Mouse (Mus musculus): Measurements from ENCODE around the gene 9930021J03Rik.

9930021J03Rik gene

DNA sequence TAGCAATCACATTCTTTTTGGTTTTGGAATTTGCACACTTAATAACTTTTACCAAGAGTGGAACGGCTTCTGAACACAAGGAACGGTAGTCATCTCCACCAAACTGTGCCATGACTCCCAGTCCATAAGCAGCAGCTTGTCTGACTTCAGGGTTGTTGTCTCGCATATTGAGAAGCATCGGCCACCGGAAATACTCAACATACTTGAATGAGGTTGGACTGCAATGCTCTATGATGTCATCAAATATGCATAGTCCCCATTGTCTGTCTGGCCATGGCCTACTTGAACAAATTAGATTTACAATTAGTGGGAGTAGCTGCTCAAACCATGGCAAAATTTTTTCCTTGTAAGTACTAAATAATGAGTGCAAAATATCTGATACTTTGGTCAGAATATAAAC is 4.2 kb upstream of the 9930021J03Rik start:
- no peak for DNase-seq (ENCODE audit: low read depth, low spot score)

DNA sequence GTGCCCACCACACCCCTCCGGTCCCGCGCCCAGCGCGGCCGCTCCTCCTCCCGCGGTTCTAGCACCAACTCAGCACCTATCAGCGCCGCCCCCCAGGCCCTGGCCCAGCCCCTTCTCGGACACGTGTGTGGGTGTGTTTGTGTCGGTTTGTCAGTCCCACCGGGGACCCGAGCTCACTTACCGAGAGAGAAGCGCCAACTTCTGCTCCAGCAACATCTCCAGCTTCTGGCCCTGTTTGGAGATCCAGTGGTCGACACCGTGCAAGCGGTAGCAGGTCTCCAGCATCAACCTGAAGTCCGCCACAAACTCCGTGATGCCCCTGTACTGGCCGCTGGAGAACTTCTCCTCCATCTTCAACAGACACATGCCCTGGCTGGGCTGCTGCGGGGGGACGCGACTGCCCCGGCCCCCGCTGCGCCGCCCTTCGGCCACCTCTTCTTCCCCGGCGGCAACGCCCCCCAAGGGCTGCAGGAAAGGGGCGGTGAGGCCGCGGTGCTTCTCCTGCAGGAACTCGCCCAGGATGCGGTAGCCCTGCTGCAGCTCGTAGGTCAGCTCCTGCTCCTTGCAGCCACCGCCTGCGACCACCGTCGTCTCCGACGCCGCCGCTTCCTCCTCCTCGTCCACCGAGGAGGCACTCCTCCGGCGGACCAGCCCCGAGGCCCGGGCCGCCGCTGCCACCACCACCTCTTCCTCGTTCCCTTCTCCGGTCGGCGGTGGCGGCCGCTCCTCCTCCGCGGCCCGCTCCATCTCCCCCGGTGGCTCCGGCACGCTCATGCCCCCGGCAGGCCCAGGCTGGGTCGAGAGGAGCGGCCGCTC is 480 bp downstream of the 9930021J03Rik start:
- peak; percentile 53 for DNase-seq (ENCODE audit: low read depth, low spot score)

DNA sequence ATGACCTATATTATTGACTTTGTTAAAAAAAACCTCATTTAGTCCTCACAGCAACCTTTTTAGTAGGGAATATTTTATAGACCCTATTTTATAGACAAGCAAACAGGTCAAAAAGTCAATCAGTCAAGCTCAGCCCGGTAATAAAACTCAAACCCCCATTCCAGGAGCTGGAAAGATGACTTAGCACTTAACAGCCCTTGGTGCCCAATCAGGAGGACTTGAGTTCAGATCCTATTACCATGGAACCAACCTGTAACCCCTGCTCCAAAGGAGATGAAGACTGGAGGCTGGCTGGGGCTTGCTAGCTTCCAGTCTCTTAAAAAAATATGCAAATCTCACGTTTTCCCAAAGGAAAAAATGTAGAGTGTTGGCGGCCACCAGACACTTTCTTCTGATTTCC is 1.8 kb downstream of the 9930021J03Rik start:
- no peak for DNase-seq (ENCODE audit: low read depth, low spot score)

DNA sequence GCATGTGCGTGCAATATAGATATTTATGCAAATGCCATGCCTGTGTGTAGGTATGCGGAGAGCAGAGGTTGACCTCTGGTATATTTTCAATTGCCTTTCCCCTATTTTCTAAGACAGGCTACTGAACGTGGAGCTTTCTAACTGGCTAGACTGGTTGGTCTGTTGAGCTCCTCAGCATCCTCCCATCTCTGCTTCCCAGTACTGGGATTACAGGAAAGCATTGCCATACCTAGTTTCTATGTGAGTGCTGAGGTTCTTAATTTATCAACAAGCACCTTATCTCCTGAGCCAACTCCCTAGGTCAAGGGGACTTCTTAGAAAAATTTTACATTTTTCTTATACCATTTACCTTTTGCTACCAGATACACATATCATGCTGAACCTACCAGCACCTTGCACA is 8.4 kb downstream of the 9930021J03Rik start:
- no peak for DNase-seq (ENCODE audit: low read depth, low spot score)

DNA sequence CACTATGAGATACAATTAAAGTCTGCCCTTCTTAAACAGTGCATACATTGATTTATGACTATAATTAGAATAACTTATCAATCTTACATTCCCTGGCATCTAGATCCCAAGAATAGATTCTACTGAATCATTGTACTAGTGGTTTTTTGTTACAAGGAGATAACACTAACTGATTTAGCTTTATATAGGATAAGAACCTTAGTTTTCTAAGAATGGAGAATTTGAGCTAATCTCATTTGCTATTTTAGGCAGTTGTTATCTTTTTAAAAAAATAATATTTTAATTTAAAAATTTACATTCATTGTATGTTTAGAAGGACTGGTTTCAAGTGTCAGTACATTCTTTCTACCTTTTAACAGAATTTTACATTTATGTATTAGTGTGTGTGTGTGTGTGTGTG is 17.8 kb downstream of the 9930021J03Rik start:
- no peak for DNase-seq (ENCODE audit: low read depth, low spot score)

DNA sequence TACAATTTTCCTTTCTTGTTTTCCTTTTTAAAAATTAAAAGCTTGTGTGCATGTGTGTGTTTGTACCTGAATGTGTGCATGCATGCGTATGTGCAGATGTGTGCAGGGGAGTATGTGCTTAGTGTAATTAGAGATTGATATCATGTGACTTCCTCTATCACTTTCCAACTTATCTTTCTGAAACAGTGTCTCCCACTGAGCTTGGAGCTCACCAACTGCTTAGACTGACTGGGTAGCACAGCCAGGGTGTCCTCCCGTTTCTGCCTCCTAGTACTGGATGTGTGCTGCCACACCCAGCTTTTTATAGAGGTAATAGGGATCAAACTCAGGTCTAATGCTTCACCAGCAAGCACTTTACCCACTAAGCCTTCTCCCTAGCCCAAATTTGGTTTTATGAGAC is 22.9 kb downstream of the 9930021J03Rik start:
- no peak for DNase-seq (ENCODE audit: low read depth, low spot score)

DNA sequence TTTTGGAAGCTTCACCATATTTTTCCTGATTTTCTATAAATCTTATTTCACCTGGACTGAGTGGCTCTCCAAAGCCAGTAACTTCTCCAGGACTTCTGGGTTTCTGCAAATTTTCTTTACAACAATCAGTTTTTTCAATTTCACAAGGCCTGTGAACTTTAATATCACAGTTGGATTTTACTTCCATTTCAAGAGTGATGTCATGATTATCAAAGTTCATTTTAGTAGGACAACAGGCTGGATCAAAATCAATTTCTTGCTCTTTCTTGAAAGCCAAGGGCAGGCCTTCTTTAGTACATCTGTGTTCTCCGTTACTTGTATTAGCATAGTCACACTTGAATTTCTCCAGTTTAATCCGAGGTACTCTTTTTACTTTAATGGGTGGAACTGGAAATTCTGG is 51.9 kb downstream of the 9930021J03Rik start:
- DNase-seq (ENCODE audit: low read depth, low spot score), result no peak

DNA sequence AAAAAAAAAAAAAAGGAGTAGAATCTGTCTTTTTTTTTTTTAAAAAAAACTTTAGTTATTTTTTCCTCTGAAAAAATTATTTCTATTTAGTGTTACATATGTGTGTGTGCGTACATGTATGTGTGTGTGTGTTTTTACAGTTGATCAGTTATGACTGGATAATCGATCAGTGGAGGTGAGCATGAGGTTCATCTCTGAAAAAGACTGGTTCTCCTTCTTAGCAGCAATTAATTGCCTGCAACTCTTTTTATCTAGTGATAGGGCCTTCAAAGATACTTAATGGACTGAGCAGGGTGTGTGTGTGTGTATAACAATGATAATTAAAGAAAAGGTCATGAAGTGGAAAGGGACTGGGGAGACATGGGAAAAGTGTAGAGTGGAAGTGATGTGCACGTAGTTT is 54.8 kb downstream of the 9930021J03Rik start:
- no peak for DNase-seq (ENCODE audit: low read depth, low spot score)

DNA sequence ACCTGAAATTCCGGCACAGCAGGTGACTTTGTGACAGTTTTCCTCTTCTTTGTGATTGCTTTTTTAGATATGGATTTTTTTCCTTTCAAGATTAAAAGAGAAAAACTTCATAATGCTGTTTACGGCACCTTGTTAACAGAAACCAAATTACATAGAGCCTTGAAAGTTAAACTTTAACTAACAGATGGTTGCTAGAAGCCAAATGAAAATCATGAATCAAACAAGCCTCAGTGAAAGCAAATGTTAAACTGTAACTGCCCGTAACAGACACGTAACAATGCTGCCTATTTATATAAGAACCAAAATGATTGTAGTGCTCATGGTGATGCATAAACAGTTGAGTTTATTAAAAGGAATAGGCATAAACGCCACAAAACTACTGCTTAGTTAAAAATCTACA is 62.3 kb downstream of the 9930021J03Rik start:
- no peak for DNase-seq (ENCODE audit: low read depth, low spot score)

DNA sequence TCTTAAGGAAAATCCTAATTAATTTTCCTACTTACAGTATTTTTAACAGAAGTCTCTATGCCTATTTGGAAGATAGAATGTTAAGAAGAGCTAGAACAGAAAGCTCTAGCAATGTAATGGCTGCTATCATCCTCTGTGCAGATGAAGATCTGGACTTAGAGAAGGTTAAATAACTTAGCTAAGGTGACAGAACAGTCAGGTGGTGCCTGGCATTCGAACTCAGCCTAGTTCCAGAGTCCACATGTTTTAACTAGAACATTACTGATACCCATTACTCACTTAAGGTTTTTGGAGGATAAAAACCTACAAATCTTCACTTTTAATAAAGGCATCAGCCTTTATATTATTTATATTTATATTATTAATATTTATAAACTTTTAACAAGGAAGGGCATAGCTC is 65.1 kb downstream of the 9930021J03Rik start:
- DNase-seq (ENCODE audit: low read depth, low spot score), result no peak

DNA sequence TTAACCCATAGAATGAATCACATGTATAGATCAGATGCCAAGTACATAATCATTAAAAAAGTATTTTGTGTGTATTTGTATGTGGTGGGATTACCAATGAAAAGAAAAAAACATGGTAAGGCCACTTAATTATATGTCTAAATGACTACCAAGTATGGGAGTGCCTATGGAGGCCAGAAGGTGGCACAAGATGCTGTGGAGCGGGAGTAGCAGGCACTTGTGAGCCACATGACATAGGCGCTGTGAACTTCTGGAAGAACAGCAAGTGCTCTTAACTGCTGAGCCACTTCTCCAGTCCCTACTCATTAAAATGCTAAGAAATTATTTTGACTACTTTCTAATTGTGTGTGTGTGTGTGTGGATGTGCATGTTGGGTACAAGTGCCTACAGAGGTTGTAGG is 66.2 kb downstream of the 9930021J03Rik start:
- peak; percentile 11 for DNase-seq (ENCODE audit: low read depth, low spot score)

DNA sequence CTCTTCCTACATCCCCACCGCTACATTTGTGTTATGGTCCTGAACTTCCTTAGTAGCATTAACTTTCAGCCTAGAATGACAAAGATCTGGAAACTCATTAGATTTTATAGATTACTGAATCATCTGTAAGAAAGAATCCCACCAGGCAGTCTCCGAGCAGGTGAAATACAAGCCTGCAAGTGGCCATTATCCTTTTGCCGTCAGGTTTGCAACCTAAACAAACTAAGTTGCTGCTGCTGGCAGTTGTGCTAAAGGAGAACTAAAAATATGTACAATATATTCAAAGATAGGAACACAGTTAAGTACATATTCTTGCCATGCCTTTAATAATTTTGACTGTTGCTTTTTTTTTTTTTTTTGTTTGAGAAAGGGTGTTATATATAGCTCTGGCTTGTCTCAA is 70.4 kb downstream of the 9930021J03Rik start:
- DNase-seq (ENCODE audit: low read depth, low spot score), result no peak

DNA sequence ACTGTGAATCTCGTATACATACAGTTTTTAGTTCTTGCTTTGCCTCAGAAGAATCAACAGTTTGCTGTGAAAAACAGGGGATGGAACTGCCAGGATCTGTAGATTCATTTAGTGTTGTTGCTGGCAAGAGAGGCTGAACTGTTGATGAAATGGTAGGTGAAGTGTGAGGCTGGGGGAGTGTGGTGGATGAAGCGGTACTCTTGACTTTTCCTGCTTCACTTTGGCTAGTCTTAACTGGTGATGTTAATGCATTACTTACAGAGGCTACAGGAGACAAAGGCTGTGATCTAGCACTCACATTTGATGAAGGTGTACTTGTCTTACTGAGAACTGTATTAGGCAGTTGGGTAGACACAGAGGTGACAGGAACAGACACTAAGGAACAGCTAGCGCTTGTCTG is 87.3 kb downstream of the 9930021J03Rik start:
- DNase-seq (ENCODE audit: low read depth, low spot score), result no peak

DNA sequence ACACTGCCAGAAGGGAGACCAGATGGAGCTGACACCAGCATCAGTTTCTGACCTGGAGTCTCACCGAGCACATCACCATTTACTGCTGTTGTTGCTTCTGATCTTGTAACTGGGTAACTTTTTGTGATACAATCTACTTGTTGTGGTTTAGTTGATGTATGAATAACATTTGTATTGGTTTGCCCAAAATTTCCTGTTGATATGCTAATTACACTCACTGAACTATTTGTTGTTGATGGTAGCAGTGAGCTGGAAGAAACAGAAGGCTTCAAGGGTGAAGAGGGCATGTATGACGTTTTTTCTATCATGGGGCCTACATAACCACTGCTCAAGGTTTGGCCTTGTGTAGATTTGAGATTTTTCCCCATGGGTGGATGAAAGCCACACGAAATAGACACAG is 87.9 kb downstream of the 9930021J03Rik start:
- no peak for DNase-seq (ENCODE audit: low read depth, low spot score)

DNA sequence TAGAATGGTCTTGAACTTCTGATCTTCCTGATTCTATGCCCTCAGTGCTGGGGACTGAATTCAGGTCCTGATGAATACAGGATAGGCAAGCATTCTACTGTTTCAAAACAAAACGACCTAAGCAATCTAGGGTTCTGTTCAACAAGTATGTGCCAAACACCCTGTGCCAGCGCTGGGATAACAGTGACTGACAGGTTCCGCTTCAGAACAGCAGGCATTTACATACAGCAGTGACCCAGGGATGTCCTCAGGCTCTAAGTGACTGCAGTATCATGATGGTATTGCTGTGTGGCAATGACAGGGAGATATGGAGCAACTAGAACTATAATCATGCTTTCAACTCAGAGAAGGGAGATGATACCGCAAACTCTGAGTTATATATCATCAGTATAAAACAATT is 92.3 kb downstream of the 9930021J03Rik start:
- no peak for DNase-seq (ENCODE audit: low read depth, low spot score)

DNA sequence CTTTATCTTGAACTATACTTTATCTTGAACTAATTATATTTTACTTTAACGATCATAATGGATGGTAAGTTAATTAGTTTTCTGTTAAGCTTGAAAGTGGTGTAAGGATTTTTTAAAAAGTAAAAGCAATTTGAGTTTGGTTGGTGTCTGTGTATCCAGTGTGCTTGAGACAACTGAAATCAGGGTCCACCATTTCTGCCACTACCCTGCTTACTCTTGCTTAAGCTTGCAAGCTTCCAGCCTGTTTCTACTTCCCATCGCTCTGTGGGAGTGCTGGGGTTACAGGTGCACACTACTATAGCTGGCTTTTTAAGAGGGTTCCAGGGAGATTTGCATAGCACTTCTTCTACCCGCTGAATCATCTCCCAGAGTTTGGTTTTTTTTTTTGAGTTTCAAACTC is 96.3 kb downstream of the 9930021J03Rik start:
- DNase-seq (ENCODE audit: low read depth, low spot score), result no peak

DNA sequence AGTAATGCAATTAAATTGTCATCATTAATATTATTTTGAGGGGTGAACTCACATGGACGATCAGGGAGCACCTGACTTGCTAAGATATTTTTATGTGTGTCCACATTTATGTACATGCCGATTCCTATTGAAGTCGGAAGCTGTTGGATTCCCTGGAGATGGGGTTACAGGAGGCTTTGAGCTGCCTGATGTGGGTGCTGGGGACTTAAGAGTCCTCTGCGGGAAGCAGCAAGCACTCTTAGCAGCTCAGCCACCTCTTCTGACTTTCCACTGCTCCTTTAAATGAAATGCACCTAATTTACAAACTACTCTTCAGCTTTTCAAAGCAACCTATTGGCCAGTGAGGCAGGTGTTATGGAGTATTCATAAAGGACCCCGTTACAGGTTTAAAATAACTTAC is 97.3 kb downstream of the 9930021J03Rik start:
- DNase-seq (ENCODE audit: low read depth, low spot score), result no peak

DNA sequence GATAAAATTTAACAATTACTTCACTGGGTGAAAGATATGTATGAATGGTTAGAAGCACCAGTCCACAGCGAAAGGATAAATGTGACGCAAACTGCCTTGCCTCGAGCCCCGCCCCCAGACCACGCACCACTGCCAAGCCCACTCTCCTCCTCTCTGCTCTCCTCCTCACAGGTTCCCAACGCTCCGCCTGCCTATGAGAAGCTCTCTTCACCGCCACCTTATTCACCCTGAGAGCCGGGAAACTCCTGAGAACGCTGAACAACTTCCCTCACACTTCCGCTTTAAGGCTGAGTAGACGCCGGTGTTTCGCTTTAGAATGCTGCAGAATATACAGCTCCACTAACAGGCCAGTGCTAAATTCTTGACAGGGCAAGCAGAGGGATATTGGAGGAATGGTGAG is 97.8 kb downstream of the 9930021J03Rik start:
- DNase-seq (ENCODE audit: low read depth, low spot score), result peak; percentile 28

DNA sequence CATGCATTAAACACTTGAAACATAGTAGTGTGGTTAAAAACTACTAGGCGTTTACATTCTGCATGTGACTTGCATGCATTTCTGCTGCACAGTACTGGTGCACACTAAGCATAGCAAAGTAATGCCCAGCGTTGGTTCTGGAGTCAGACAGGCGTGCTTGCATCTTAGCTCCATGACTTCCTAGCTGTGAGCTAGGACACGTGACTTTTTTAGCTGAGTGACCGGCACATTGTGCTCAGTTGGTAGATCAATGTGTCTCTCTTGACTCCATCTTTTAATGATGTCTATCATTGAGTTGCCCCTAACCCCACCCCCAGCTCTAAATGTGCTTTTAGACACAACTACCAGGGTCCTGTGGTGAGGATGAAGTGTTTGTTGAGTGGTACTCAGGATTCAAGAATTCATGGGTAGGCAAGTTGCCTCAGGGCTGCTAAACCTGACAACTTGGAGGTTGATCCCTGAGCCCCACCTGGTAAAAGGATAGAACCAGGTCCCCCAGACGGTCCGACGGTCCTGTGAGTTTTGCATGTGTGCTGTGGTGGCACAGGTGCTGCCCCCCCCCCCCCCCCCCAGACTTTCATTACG is 98.4 kb downstream of the 9930021J03Rik start:
- no peak for DNase-seq (ENCODE audit: low read depth, low spot score)

DNA sequence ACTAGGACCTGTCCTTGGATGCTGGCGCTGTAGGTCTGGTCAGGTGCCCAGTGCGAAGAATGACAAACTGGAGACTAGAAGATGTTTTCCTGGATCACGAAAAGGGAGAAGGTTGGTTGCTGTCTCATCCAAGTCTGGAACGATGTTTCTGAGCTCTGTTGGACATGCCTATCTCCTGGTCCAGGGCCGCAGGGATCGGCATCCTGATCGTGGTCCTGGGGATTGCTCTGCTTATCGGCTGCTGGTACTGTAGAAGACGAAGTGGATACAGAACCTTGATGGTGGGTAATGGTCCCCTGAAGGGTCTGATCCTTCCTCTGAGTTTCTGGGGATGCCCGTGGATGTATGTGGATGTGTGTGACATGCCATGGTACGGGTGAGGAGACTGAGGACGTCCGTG is 101.4 kb downstream of the 9930021J03Rik start:
- no peak for DNase-seq (ENCODE audit: low read depth, low spot score)

DNA sequence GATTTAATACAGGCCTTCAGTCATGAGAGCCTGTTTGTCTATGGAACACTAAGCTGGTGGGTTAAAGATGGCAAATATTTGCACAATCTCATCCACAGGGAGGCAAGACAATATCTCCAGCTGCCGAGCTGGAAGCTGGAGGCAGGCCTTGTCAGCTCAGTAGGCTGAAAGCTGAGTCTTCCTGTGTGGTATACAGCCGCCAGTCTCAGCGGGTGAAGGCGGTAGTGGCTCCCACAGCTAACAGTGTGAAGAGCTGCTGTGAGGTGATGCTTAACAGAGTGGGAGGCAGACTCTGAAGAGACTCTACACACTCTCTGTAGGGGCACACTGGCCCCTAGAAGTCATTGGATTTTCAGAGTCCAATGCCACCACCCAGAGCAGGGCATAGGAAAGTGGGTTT is 104.1 kb downstream of the 9930021J03Rik start:
- DNase-seq (ENCODE audit: low read depth, low spot score), result peak; percentile 60

DNA sequence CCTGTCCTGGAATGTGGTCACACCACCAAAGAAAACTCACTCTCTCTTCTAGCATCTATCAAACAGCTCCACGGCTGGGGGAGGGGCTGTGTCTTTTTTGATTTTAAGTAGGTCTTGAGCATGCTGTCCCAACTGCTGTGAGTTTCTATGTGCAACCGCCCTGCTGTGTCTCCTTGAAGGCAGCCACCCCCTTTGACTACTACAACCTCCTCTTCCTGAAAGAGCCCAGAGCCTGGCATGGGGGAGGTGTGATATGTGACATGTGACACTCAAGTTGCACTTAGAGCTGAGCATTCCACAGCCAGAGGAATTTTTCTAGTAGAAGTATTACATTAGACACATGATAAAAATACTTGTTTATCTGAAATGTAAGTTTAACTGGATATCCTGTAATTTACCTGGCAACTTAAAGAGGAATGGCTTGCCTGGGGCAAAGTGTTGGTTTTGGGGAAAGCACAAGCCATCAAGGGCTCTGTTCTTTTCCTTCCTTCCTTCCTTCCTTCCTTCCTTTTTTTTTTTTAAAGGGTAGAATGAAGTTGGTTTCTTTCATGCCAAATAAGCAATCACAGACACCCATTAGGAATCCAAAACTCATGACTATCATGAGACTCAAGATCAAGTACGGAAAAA is 108.4 kb downstream of the 9930021J03Rik start, which contains the start of gene Mlana:
Gene Mlana, plus strand, starts transcription at position 580 of the 630 bp plus-strand sequence.
- DNase-seq (ENCODE audit: low read depth, low spot score), result peak; percentile 31

DNA sequence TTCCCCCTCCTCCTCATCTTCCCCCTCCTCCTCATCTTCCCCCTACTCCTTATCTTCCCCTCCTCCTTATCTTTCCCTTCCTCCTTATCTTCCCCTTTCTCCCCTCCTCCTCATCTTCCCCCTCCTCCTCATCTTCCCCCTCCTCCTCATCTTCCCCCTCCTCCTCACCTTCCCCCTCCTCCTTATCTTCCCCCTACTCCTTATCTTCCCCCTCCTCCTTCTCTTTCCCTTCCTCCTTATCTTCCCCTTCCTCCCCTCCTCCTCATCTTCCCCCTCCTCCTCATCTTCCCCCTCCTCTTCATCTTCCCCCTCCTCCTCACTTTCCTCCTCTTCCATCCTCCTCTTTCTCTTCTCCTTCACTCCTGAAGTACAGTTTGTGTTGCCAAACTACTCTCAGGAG is 108.9 kb downstream of the 9930021J03Rik start:
- no peak for DNase-seq (ENCODE audit: low read depth, low spot score)

Measured in brain, adult 2 months (tissue).